Mouse (Mus musculus) frontal cortex, postnatal 25 days (tissue): ENCODE data around the gene Sh3bp1.

Experiments
- DNase-seq, 2 experiments: peaks; one replicate each; pipeline ENCODE4 v3.0.0; 2022; ENCODE audit warnings: low spot score in 2 of 2

The Sh3bp1 gene

DNA sequence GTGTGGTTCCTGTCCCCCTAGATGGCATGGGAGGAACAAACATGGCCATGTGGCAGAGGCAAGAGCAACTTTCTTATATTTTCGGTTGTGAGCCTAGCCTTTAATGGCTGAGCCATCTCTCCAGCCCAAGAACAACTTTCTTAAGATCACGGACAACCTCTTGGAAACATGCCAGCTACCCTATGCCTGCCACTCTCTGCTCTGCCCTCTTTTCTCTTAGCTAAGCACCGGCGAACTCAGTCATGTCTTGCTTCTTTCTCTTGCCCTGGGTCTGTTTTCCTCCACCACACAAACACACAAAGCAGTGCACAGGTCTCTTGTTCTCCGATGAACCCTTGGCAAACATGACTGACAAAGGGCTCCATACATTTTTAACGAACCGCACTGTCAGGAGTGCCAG, 46.7 kb downstream of the Sh3bp1 start:
- DNase-seq = no peak

- peak; percentile 41 to 59 for DNase-seq
These were observed 48.1 kb downstream of the Sh3bp1 start, which contains the start of gene Triobp for GRCm38 (mm10) chr15:78947657-78948056. TSS of gene Triobp (plus strand) at chr15:78947724.

- no peak for DNase-seq
These were observed 48.7 kb downstream of the Sh3bp1 start for GRCm38 (mm10) chr15:78948152-78948725.

DNA sequence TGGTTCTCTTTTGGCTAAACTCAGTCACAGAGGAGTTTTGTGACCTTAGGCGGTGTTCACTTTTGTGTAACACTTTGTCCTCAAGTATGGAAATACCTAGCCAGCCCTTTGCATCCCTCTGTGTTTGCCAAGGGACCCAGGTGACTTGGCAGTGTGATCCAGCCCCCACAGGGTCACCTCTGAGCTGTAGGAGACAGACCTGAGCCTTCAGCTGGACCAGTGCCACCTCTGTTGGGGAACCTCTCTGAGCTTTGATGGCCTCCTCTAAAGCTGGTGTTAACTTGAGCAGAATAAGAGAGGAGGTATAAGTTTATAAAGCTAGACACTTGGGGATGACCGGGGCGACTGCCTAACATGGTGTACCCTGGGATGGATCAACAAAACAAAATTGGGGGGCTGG, 49.3 kb downstream of the Sh3bp1 start:
- DNase-seq = no peak

DNA sequence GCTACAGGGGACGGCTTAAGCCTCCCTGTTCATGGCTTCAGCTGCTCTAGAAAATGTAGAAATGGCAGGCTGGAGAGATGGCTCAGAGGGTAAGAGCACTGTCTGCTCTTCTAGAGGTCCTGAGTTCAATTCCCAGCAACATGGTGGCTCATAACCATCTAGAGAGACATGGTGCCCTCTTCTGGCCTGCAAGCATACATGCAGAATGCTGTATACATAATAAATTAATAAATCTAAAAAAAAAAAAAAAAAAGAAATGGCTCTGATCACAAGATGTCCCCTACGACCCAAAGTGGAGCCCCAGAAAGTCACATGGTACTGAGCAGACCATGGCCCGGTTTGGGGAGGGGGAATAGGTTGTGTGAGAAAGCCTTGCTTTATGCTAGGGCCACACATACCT, 56.1 kb downstream of the Sh3bp1 start:
- no peak for DNase-seq

DNA sequence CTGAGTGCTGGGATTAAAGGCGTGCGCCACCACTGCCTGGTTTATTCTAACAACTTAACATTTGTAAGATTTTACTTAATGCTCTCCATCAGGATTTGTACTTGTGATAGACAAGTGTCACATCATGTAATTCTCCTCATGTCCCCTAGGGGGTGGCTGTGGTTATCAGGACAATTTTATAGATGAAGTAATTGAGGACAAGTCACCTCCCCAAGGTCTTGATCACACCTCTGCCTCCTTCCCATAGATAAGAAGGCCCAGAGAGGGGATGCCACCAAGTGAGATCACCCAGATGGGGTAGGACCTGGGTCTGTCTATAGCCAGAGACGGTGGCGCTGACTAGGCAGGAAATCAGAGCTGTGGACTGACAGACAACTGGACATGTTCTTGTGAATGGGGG, 56.8 kb downstream of the Sh3bp1 start:
- DNase-seq = no peak

DNA sequence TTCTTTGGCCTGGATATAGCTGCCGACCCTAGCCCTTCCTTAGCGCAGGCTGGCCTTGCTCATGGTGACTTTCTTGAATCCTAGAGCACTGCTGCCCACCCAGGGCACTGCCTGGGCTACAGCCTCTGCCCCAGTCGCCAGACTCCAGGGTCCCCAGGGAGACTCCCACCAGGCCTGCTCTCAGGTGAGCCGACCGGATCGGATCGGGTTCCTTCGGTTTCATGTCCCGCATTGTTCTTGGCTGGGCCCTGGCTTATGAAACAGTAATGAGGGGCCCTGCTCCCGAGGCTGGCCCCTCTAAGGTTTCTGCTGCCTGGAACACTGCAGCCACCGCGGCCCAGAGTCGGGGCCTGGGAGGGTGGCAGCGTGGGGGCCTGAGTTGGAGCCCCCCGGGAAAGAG, 57.5 kb downstream of the Sh3bp1 start:
- DNase-seq = no peak

DNA sequence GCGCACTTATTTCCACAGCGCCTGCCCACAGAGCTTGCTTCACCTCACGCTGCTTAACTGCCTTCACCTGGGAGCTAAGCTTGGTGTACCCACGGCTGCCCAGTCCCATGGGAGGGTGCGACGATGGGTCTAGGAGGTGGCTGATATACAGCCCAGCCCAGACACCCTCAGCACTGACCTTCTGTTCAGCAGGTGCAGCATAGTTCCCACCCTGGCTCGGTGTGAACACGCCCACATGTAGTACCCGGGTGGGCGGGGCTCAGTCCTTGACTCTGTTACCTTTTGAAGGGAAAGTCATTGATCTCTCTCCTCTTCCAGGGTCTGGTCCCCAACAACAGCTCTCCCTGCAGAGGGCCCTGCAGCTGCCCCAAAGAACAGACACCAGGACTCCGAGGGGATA, 60.0 kb downstream of the Sh3bp1 start:
- no peak for DNase-seq

DNA sequence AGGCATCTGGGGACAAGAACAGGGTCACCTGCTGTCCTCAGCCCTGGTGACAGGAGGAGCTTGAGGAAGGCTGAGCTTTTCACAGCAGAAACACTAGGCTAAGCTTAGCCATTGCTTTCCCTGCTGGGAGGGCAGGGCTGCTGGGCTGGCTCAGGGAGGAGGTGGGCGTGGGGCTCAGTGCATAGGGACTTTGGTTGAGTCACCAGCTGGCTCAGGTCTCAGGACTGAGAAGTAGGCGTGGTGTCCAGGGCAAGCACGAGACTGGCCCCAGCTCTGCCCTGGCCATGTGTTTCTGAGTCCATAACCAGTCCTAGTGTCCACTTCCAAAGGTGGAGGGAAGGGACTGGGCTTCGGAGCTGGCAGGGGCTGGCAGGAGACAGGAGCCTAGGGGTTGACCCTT, 60.5 kb downstream of the Sh3bp1 start:
- no peak for DNase-seq
